Mouse (Mus musculus) right cerebral cortex, postnatal 14 days (tissue): ENCODE measurements around the gene Tor2a.
A peak's percentile ranks its signal among the peaks of the same experiment; 100 is the strongest.

Source experiments
- DNase-seq: peaks from one replicate; pipeline ENCODE4 v3.0.0; 2022

Tor2a gene

GRCm38 (mm10) chr2:32757056-32757845, at the start of gene Tor2a:
Tor2a (plus strand) TSS chr2:32757234.
- peak; percentile 97 for DNase-seq

GRCm38 (mm10) chr2:32708643-32709042, 48.4 kb upstream of the Tor2a start:
- DNase-seq = peak; percentile 71

- DNase-seq = no peak
Observed at GRCm38 (mm10) chr2:32709521-32710137, 47.4 kb upstream of the Tor2a start.

- no peak for DNase-seq
Observed at GRCm38 (mm10) chr2:32710425-32710824, 46.6 kb upstream of the Tor2a start.

GRCm38 (mm10) chr2:32711301-32712056, 45.6 kb upstream of the Tor2a start:
- DNase-seq = no peak

- DNase-seq = peak; percentile 60
Observed at GRCm38 (mm10) chr2:32712108-32712551, 44.9 kb upstream of the Tor2a start.

GRCm38 (mm10) chr2:32712586-32712933, 44.5 kb upstream of the Tor2a start:
- peak; percentile 95 for DNase-seq

GRCm38 (mm10) chr2:32712934-32713817, 43.9 kb upstream of the Tor2a start, which contains the start of gene Cdk9:
Cdk9 (minus strand) TSS chr2:32713076.
- peak; percentile 82 for DNase-seq

GRCm38 (mm10) chr2:32714117-32714986, 42.7 kb upstream of the Tor2a start:
- DNase-seq = no peak

GRCm38 (mm10) chr2:32714987-32715425, 42.0 kb upstream of the Tor2a start:
- DNase-seq = no peak

GRCm38 (mm10) chr2:32718761-32719160, 38.3 kb upstream of the Tor2a start:
- DNase-seq = peak; percentile 38

GRCm38 (mm10) chr2:32720053-32720452, 37.0 kb upstream of the Tor2a start:
- no peak for DNase-seq

GRCm38 (mm10) chr2:32720681-32721229, 36.3 kb upstream of the Tor2a start, which contains the start of gene Sh2d3c:
Sh2d3c (plus strand) TSS chr2:32721055.
- no peak for DNase-seq

- DNase-seq = no peak
Observed at GRCm38 (mm10) chr2:32722046-32722445, 35.0 kb upstream of the Tor2a start.

- DNase-seq = no peak
Observed at GRCm38 (mm10) chr2:32722581-32722980, 34.5 kb upstream of the Tor2a start.

- DNase-seq = no peak
Observed at GRCm38 (mm10) chr2:32724149-32724548, 32.9 kb upstream of the Tor2a start.

GRCm38 (mm10) chr2:32724832-32725790, 31.9 kb upstream of the Tor2a start:
- no peak for DNase-seq

GRCm38 (mm10) chr2:32727435-32727834, 29.6 kb upstream of the Tor2a start:
- DNase-seq = peak; percentile 72

GRCm38 (mm10) chr2:32728463-32728862, 28.6 kb upstream of the Tor2a start:
- DNase-seq = no peak

GRCm38 (mm10) chr2:32729547-32729946, 27.5 kb upstream of the Tor2a start:
- no peak for DNase-seq
